Mouse (Mus musculus) lung, embryonic 14.5 days (tissue): ENCODE measurements around the gene Pax4. TPM values are rescaled to one million over a fixed set of nuclear protein-coding genes. Genes with fewer than 3 reads are reported as not detected.
A peak's percentile ranks its signal among the peaks of the same experiment; 100 is the strongest.

Experiments used
- ATAC-seq: fragments of 200-750 bp; cut with Nextera tagmentation; 2 replicates; pipeline ENCODE4 v1.8.0; 2017; ENCODE audit warnings: mild to moderate bottlenecking, moderate TSS enrichment, moderate library complexity; ENCODE audit not compliant: insufficient read depth
- DNase-seq: peaks from one replicate; pipeline ENCODE4 v3.0.0-alpha.2; 2015
- H3K27ac ChIP-seq: fragments of 300-500 bp; sonication (generic); 2 replicates; pipeline ENCODE4 v1.5.1; 2014; ENCODE audit warnings: low read depth, mild to moderate bottlenecking, moderate library complexity
- H3K27me3 ChIP-seq: fragments of 300-500 bp; sonication (generic); 2 replicates; pipeline ENCODE4 v1.6.1; 2014; ENCODE audit warnings: low read length, control low read depth; ENCODE audit not compliant: insufficient read depth
- H3K36me3 ChIP-seq: fragments of 300-500 bp; sonication (generic); 2 replicates; pipeline ENCODE4 v1.6.1; 2014; ENCODE audit warnings: control low read depth; ENCODE audit not compliant: insufficient read depth
- H3K4me1 ChIP-seq: fragments of 300-500 bp; sonication (generic); 2 replicates; pipeline ENCODE4 v1.6.1; 2014; ENCODE audit warnings: antibody characterized with exemption, control low read depth; ENCODE audit not compliant: insufficient read depth
- H3K4me2 ChIP-seq: fragments of 300-500 bp; sonication (generic); 2 replicates; pipeline ENCODE4 v1.6.1; 2014; ENCODE audit warnings: mild to moderate bottlenecking
- H3K4me3 ChIP-seq: fragments of 300-500 bp; sonication (generic); 2 replicates; pipeline ENCODE4 v1.5.1; 2014; ENCODE audit warnings: low read depth, low read length
- H3K9ac ChIP-seq: fragments of 300-500 bp; sonication (generic); 2 replicates; pipeline ENCODE4 v1.6.1; 2014
- H3K9me3 ChIP-seq: fragments of 300-500 bp; sonication (generic); 2 replicates; pipeline ENCODE4 v1.6.1; 2016; ENCODE audit warnings: low read depth, low read length, control low read depth
- CTCF ChIP-seq: IDR thresholded peaks from 2 replicates; pipeline ENCODE4 v1.5.1; 2016; ENCODE audit warnings: antibody characterized with exemption, low read depth
- WGBS: fragments of 180-500 bp; shearing (Covaris S2); extraction: QIAGEN DNeasy Blood & Tissue Kit; methylation state at CpG from one replicate; pipeline ENCODE4 v1.1.7; 2014; 5-methylcytosine and 5-hydroxymethylcytosine counted together
- polyA plus RNA-seq: library from polyadenylated mRNA; unstranded; fragments of >200 nt; fragmentation: Nextera tagmentation; extraction: Ambion mirVana; gene quantifications from 2 replicates; pipeline ENCODE4 v1.2.1, GENCODE M21; 2014

Gene Pax4
- polyA plus RNA-seq, 1 experiment from 2014 or later = not detected

GRCm38 (mm10) chr6:28486008-28486407 is 36.9 kb upstream of the Pax4 start:
- Histone ChIP-seq H3K27me3 (no peaks in the 10 kb centered on the region), H3K9me3 (no peaks in the 10 kb centered on the region), H3K27ac (no peak overlapping the region), H3K4me3 (no peak overlapping the region), H3K4me1 (peaks cover 8% of the 10 kb centered on the region), H3K4me2 (no peak overlapping the region), H3K36me3 (peaks cover 27% of the 10 kb centered on the region), H3K9ac (no peak overlapping the region)
- no peak for TF ChIP-seq CTCF
- DNase-seq (no peak), ATAC-seq (no peak)
- WGBS = 91% methylated on average over 2 of the region's 2 CpGs

GRCm38 (mm10) chr6:28482711-28483315 is 33.7 kb upstream of the Pax4 start:
- H3K9me3 ChIP-seq = no peaks in the 10 kb centered on the region
- peaks cover 14% of the 10 kb centered on the region for H3K36me3 ChIP-seq
- DNase-seq = no peak
- H3K27me3 ChIP-seq = no peaks in the 10 kb centered on the region
- TF ChIP-seq CTCF = no peak
- peak overlapping the region; percentile 36; the same call in 1 of the 2 replicates for H3K4me2 ChIP-seq
- ATAC-seq = no peak
- no peak overlapping the region for H3K27ac ChIP-seq
- WGBS = 77% methylated on average over 4 of the region's 4 CpGs
- H3K4me1 ChIP-seq = peaks cover 13% of the 10 kb centered on the region
- H3K9ac ChIP-seq = 0 out of 2 replicates have a peak overlapping the region, but pooled peaks have one; percentile 6
- no peak overlapping the region for H3K4me3 ChIP-seq

DNA sequence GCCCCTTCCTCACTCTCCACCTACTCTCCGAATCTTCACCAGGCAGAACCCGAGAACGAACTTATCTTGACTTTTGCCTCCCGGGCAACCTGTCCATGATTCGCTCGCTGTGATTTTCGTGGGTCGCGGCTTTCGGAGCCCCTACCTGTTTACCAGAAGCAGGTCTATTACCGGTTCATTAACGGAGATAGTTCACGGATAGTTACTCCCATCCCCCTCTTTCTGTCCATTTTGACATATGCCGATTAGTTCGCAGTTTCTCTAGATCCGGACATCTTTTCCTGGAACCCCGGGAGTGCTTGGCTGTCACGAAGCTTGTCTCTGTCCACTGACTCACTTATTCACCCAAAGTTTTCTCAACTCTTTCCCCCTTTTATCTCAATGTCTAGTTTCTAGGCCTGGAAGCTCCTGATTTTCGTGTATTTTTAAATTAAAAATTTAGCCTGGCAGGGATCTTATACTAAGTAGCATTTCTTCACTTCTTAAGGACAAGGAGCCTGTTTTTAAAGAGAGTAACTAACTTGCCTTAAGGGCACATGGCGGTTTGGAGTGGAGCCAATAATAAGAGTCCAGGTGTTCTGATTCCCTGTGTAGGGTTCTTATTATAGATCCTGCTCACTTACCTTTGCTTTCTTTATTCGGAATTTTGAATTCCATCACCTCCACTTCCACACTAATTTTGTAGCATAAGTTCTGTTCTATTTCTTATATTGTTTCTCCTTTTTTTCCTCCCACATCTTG is 31.8 kb upstream of the Pax4 start:
- no peak for TF ChIP-seq CTCF
- ATAC-seq = no peak

GRCm38 (mm10) chr6:28479865-28480751 is 31.0 kb upstream of the Pax4 start:
- DNase-seq (peak; percentile 100), ATAC-seq (peak; percentile 98)
- Histone ChIP-seq H3K4me3 (peak overlapping the region; percentile 92), H3K4me2 (peak overlapping the region; percentile 73), H3K36me3 (peaks cover 11% of the 10 kb centered on the region), H3K4me1 (peaks cover 13% of the 10 kb centered on the region), H3K27me3 (no peaks in the 10 kb centered on the region), H3K27ac (peak overlapping the region; percentile 87), H3K9ac (peak overlapping the region; percentile 75), H3K9me3 (no peaks in the 10 kb centered on the region)
- no peak; the same call in 1 of the 2 replicates for TF ChIP-seq CTCF
- under 1% methylated on average over 68 of the region's 68 CpGs for WGBS

More for the DNA sequence above, 31.8 kb upstream of the Pax4 start:
- Histone ChIP-seq H3K4me3 (peak overlapping the region; percentile 92), H3K9ac (peak overlapping the region; percentile 75), H3K27ac (peak overlapping the region; percentile 87), H3K4me2 (peak overlapping the region; percentile 66), H3K36me3 (peaks cover 11% of the 10 kb centered on the region), H3K27me3 (no peaks in the 10 kb centered on the region), H3K9me3 (no peaks in the 10 kb centered on the region), H3K4me1 (peaks cover 13% of the 10 kb centered on the region)
- peak; percentile 33 for DNase-seq
- WGBS = 5% methylated on average over 21 of the region's 21 CpGs

DNA sequence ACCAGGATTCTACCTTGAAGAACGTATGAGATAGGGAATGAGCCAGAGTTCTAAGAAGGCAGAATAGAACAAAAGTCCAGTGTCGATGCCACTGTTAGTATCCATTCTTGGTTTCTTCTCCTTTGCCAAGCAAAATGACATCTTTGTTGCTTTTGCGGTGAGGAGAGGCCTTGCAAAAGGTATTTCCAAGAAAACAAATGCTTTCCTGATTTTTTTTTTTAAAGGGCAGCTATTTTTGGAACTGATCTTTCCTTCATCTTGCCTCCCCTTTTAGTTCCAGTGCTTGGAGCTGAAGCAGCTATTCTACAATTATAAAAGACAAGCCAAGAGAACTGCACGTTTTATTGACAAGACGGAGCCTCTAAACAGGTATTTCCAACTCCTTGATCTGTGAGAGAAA is 25.7 kb upstream of the Pax4 start, which contains the start of gene Snd1:
Snd1 (plus strand) TSS at position 301 of the 400 bp plus-strand sequence.
- DNase-seq (no peak), ATAC-seq (no peak)
- H3K27me3 ChIP-seq = no peaks in the 10 kb centered on the region
- no peak within 1 kb of the TSS for H3K27ac ChIP-seq
- TF ChIP-seq CTCF = no peak
- H3K36me3 ChIP-seq = no peaks in the 10 kb centered on the region
- WGBS = 81% methylated on average over 5 of the region's 5 CpGs
- no peak within 1 kb of the TSS for H3K9ac ChIP-seq
- 0 out of 2 replicates have a peak, but pooled peaks cover 4% of the 10 kb centered on the region for H3K4me1 ChIP-seq
- no peaks in the 10 kb centered on the region for H3K9me3 ChIP-seq
- no peak within 1 kb of the TSS for H3K4me3 ChIP-seq
- no peak within 1 kb of the TSS for H3K4me2 ChIP-seq

GRCm38 (mm10) chr6:28474211-28474610 is 25.1 kb upstream of the Pax4 start:
- 0 out of 2 replicates have a peak, but pooled peaks cover 4% of the 10 kb centered on the region for H3K4me1 ChIP-seq
- H3K9me3 ChIP-seq = no peaks in the 10 kb centered on the region
- H3K4me2 ChIP-seq = no peak overlapping the region
- DNase-seq (no peak), ATAC-seq (no peak)
- no peak overlapping the region for H3K4me3 ChIP-seq
- no peaks in the 10 kb centered on the region for H3K36me3 ChIP-seq
- TF ChIP-seq CTCF = no peak
- H3K9ac ChIP-seq = no peak overlapping the region
- H3K27ac ChIP-seq = no peak overlapping the region
- 83% methylated on average over 4 of the region's 4 CpGs for WGBS
- H3K27me3 ChIP-seq = no peaks in the 10 kb centered on the region
